Mouse (Mus musculus): ENCODE results near the gene Ophn1. TPM values are rescaled to one million over a fixed set of nuclear protein-coding genes. Genes with fewer than 3 reads are reported as not detected.
A peak's percentile ranks its signal among the peaks of the same experiment; 100 is the strongest.

Ophn1 gene
- polyA plus RNA-seq, 1 experiment: 23.9 TPM

DNA sequence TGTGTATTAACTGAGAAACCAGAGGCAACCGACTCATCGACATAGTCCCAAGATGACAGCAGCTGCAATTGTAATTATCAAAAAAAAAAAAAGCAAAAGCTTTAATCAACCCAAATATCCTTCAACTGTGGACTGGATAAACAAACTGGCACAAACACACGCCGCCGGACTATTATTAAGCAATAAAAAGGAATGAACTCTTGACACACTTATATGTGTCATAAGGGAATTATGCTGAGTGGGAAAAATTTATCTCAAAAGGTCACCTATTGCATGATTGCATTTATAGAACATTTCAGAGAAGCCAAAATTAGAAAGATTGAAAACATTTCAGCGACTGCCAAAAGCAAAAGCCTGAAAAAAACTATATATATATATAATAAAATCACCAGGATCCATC, 40.0 kb downstream of the Ophn1 start:
- peaks cover 15% of the 10 kb centered on the region; the same call in 1 of the 2 replicates for H3K4me1 ChIP-seq
- TF ChIP-seq GATA1 (IDR thresholded peaks at IDR 0.05; ENCODE audit: borderline replicate concordance, low read length): no peak
- H3K9me3 ChIP-seq: no peaks in the 10 kb centered on the region
- no peak overlapping the region for H3K4me3 ChIP-seq (replicated peaks)
- H3K36me3 ChIP-seq (replicated peaks; ENCODE audit: low read length): peaks cover 4% of the 10 kb centered on the region
- H3K27me3 ChIP-seq (replicated peaks): no peaks in the 10 kb centered on the region

DNA sequence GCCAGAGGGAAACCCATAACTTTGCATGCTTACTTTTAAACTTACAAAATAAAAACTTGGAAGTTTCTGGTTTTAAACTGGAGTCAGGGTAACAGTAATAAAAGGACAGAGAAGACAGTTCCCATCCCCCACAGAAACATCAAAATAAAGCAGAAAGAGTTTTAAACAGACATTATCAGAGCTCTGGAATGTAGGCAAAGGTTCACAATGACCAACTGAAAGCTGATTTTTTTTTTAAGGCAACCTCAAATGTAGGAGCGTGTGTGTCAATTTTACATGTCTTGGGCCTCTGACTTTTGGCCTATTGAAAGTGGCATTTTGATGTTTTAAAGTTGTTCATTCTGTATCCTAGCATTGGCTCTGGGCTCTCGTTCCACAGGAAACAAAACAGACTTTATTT, 49.2 kb downstream of the Ophn1 start:
- H3K36me3 ChIP-seq (replicated peaks; ENCODE audit: low read length): no peaks in the 10 kb centered on the region
- TF ChIP-seq FLI1 (IDR thresholded peaks at IDR 0.05; ENCODE audit: low read length): no peak
- no peak for TF ChIP-seq GATA1 (IDR thresholded peaks at IDR 0.05; ENCODE audit: borderline replicate concordance, low read length)
- peaks cover 18% of the 10 kb centered on the region for H3K4me1 ChIP-seq
- no peak overlapping the region for H3K4me3 ChIP-seq (replicated peaks)
- H3K9me3 ChIP-seq: no peaks in the 10 kb centered on the region
- no peaks in the 10 kb centered on the region for H3K27me3 ChIP-seq (replicated peaks)

DNA sequence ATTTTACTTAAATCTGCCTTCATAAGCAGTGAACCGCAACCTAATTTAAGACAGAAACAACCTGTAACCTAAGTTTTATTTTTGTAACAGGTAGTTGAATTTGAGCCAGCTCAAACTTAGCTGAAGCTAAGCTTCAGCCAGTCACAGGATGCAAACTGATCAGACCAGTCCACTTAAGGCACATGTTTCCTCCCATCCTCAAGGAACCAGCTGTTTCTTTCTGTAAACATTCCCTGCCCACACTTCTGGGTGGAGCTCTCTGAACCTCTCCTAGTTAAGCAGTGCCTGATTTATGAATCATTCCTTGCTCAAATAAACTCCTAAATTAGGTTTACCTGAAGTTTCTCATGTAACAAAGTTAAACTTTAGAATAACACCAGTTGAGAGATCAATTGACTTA, 54.8 kb downstream of the Ophn1 start:
- Histone ChIP-seq H3K27me3 (replicated peaks) (no peaks in the 10 kb centered on the region), H3K4me1 (no peaks in the 10 kb centered on the region; the same call in 1 of the 2 replicates), H3K9me3 (no peaks in the 10 kb centered on the region), H3K36me3 (replicated peaks; ENCODE audit: low read length) (no peaks in the 10 kb centered on the region), H3K4me3 (replicated peaks) (no peak overlapping the region)
- TF ChIP-seq FLI1 (IDR thresholded peaks at IDR 0.05; ENCODE audit: low read length) (no peak), GATA1 (IDR thresholded peaks at IDR 0.05; ENCODE audit: borderline replicate concordance, low read length) (no peak)

DNA sequence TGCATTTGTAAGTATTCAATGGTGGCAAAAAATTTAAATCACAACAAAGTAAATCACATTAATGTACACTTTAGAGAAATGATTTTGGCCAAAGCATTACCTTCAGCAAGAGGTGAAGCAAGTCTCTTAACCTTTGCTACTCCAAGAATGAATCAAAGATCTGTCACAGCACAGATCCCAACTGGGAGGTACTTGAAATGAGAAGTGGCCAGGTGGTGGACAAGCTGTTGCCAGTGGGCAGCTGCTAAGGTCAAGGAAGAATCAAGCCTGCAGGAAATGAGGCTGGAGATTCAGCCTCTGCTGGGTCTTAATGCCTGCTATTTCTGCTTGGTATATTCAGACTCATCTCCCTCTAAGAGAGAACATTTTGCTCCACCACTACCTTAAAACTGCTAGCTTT, 87.0 kb downstream of the Ophn1 start:
- no peaks in the 10 kb centered on the region for H3K9me3 ChIP-seq
- H3K27me3 ChIP-seq (replicated peaks): no peaks in the 10 kb centered on the region
- H3K4me1 ChIP-seq: no peaks in the 10 kb centered on the region
- H3K36me3 ChIP-seq (replicated peaks; ENCODE audit: low read length): peaks cover 26% of the 10 kb centered on the region
- H3K4me3 ChIP-seq (replicated peaks): no peak overlapping the region
- TF ChIP-seq FLI1 (IDR thresholded peaks at IDR 0.05; ENCODE audit: low read length) (no peak), GATA1 (IDR thresholded peaks at IDR 0.05; ENCODE audit: borderline replicate concordance, low read length) (no peak)

DNA sequence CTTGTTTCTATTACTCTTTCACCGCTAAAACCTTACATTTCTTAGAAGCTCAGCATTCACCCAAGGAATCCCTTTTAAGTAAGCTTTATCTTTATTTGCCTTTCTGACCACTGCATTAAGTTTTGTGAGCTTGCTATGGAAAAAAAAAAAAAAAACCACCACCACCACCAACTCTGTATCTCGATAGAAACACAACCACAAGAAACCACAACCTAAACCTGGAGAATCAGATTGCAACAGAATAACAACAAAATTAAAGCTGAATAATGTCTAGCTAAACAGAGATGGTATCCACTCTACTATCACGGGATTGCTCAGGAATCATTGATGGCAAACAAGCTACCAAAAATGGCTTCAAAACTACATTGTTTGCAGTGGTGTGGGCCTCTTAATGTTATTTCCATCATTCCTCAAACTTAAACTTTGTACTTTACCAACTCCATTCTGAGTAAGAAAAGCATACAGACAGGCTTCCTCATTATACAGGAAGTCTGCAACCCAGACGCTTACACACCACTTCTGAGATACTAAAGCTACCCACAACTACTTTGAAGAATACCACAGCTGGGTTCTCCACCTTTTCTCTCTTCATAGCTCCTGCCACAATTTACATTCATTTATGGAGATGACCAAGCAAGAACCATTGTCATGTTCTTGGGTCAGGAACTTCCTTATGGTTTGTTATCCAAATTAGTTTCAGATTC, 116.4 kb downstream of the Ophn1 start:
- TF ChIP-seq FLI1 (IDR thresholded peaks at IDR 0.05; ENCODE audit: low read length) (no peak), GATA1 (IDR thresholded peaks at IDR 0.05; ENCODE audit: borderline replicate concordance, low read length) (no peak)
- peaks cover 23% of the 10 kb centered on the region for H3K4me1 ChIP-seq
- no peaks in the 10 kb centered on the region for H3K27me3 ChIP-seq (replicated peaks)
- H3K4me3 ChIP-seq (replicated peaks): peak overlapping the region; percentile 10
- peaks cover 6% of the 10 kb centered on the region for H3K36me3 ChIP-seq (replicated peaks; ENCODE audit: low read length)
- no peaks in the 10 kb centered on the region for H3K9me3 ChIP-seq

DNA sequence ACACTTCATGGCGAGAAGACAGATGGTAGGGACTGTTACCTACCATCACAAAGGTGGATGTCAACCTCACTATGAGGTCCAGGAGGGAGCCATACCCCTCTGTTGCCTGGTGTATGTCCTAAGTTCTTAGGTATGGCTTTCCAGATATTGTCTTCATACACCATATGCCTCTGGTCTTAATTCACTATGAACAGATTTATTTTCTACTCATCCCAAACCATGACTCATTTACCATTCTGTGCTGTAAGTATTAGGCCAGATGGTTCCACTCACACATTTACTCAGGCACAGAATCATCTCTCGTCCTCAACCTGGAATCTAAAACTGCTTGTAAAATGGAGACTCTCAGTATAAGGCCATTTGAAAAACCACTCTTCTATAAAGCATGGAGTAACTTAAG, 135.7 kb downstream of the Ophn1 start:
- Histone ChIP-seq H3K36me3 (replicated peaks; ENCODE audit: low read length) (no peaks in the 10 kb centered on the region), H3K4me3 (replicated peaks) (no peak overlapping the region), H3K9me3 (no peaks in the 10 kb centered on the region), H3K27me3 (replicated peaks) (no peaks in the 10 kb centered on the region), H3K4me1 (peaks cover 13% of the 10 kb centered on the region; the same call in 1 of the 2 replicates)
- TF ChIP-seq FLI1 (IDR thresholded peaks at IDR 0.05; ENCODE audit: low read length) (no peak), GATA1 (IDR thresholded peaks at IDR 0.05; ENCODE audit: borderline replicate concordance, low read length) (no peak)

DNA sequence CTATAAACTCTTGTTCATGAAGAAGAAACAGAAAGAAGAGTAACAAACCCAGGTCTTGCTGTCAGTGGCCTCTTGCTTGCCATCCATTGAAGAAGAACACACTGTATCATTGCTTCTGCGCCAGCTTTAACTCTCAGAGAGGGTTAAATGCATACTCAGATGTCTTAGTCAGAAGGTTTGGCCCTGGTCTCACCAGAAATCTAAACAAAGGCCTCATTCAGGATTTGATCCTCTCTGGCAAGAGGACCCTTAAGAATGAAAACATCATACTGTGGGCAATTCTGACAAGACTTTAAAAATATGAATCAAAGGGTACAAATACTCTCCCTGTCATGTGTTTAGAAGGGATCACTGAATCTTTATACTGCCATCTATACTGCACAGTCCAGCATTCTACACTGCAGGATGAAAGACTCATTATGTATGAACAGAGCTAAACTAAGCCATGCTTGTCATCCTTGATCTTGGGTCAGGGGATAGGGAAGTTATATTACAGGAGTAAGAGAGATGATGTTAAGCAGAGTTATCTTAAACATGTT, 139.5 kb downstream of the Ophn1 start:
- Histone ChIP-seq H3K4me3 (replicated peaks) (no peak overlapping the region), H3K36me3 (replicated peaks; ENCODE audit: low read length) (no peaks in the 10 kb centered on the region), H3K27me3 (replicated peaks) (no peaks in the 10 kb centered on the region), H3K9me3 (no peaks in the 10 kb centered on the region), H3K4me1 (peaks cover 3% of the 10 kb centered on the region; the same call in 1 of the 2 replicates)
- TF ChIP-seq FLI1 (IDR thresholded peaks at IDR 0.05; ENCODE audit: low read length) (no peak), GATA1 (IDR thresholded peaks at IDR 0.05; ENCODE audit: borderline replicate concordance, low read length) (no peak)

DNA sequence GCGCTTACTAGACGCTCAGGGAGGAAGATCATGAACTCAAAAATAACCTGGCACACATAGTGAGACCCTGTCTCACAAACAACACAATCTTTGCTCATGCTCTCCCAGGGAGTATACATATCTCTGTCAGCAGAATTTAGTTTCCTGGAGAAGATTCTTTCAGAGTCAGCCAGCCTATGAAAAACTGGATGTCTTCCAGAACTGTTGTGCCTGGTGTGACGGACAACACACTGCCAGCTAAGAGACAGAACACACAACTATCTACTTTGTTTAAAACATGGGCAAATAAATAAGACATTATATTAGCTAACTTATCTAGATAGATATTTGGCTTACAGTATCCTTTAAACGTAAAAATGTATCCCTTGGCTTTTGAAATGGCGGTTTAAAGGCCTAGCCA, 154.1 kb downstream of the Ophn1 start:
- Histone ChIP-seq H3K9me3 (no peaks in the 10 kb centered on the region), H3K4me1 (peaks cover 10% of the 10 kb centered on the region; the same call in 1 of the 2 replicates), H3K27me3 (replicated peaks) (no peaks in the 10 kb centered on the region), H3K36me3 (replicated peaks; ENCODE audit: low read length) (peaks cover 9% of the 10 kb centered on the region), H3K4me3 (replicated peaks) (no peak overlapping the region)
- TF ChIP-seq GATA1 (IDR thresholded peaks at IDR 0.05; ENCODE audit: borderline replicate concordance, low read length) (no peak), FLI1 (IDR thresholded peaks at IDR 0.05; ENCODE audit: low read length) (no peak)

DNA sequence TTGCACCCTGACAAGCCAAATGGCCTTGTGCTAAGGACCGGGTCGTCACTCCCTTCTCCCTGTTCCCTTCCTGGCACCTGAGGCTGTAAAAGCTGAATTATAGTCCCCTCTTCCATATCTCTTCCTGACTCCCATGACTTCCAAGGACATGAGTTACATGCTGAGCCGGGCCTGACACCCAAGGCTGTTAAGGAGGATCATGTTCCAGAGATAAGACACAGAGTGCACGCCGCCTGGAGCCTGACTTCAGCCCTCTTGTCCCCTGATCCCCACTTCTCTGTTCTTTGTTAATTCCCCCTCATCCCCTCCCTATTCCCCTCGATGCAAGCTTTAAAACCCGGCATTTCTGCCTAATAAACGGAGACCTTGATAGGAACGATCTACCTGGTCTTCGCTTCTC, 167.8 kb downstream of the Ophn1 start:
- TF ChIP-seq FLI1 (IDR thresholded peaks at IDR 0.05; ENCODE audit: low read length): no peak
- TF ChIP-seq GATA1 (IDR thresholded peaks at IDR 0.05; ENCODE audit: borderline replicate concordance, low read length): no peak
- Histone ChIP-seq H3K4me3 (replicated peaks) (no peak overlapping the region), H3K4me1 (peaks cover 5% of the 10 kb centered on the region), H3K27me3 (replicated peaks) (no peaks in the 10 kb centered on the region), H3K9me3 (no peaks in the 10 kb centered on the region), H3K36me3 (replicated peaks; ENCODE audit: low read length) (peaks cover 2% of the 10 kb centered on the region)

DNA sequence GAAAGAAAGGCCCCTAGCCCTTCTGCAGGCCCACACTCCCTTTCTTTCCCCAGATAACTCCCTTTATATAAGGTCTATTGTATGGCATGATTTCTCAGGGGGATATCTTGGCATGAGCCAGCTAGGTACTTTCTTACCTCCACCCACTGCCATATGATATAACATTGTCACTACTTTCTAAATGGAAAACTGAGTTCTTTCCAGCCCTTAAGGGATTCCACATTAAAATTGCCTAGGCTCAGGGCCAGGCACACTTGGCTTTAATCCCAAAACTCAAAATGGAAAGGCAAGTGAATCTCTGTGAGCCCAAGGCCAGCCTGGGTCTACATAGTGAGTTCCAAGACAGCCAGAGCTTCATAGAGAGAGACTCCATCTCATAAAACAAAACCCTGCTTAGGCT, 183.1 kb downstream of the Ophn1 start:
- Histone ChIP-seq H3K27me3 (replicated peaks) (peaks cover 3% of the 10 kb centered on the region), H3K4me3 (replicated peaks) (no peak overlapping the region), H3K9me3 (no peaks in the 10 kb centered on the region), H3K4me1 (no peaks in the 10 kb centered on the region), H3K36me3 (replicated peaks; ENCODE audit: low read length) (peaks cover 65% of the 10 kb centered on the region)
- TF ChIP-seq FLI1 (IDR thresholded peaks at IDR 0.05; ENCODE audit: low read length) (no peak), GATA1 (IDR thresholded peaks at IDR 0.05; ENCODE audit: borderline replicate concordance, low read length) (no peak)
